Mouse (Mus musculus) MEL (cell line): ENCODE results near the gene Olfml3.

ENCODE experiments used
- CTCF ChIP-seq, 3 experiments: IDR thresholded peaks in 2 of 3; conservative IDR thresholded peaks in 1 of 3; 2 replicates each; pipeline ENCODE4 v1.5.1; 2011 to 2012; ENCODE audit warnings: low read length in 3 of 3, low read depth in 2 of 3, mild to moderate bottlenecking in 2 of 3, improper control_type of control experiment in 1 of 3, inconsistent platforms in 1 of 3, mixed read lengths in 1 of 3, moderate library complexity in 1 of 3; ENCODE audit not compliant: control insufficient read depth in 1 of 3, insufficient read depth in 1 of 3, poor library complexity in 1 of 3, severe bottlenecking in 1 of 3
- EP300 ChIP-seq, 2 experiments: IDR thresholded peaks; 2 replicates each; pipeline ENCODE4 v1.6.1; 2011; ENCODE audit warnings: improper control_type of control experiment in 2 of 2, low read length in 2 of 2, low read depth in 1 of 2, mild to moderate bottlenecking in 1 of 2
- JUND ChIP-seq: IDR thresholded peaks from 2 replicates; pipeline ENCODE4 v1.6.1; 2011; ENCODE audit warnings: low read depth, mild to moderate bottlenecking, improper control_type of control experiment, low read length
- MYB ChIP-seq: IDR thresholded peaks from 2 replicates; pipeline ENCODE4 v1.6.1; 2011; ENCODE audit warnings: mild to moderate bottlenecking, low read depth, low read length, improper control_type of control experiment
- NELFE ChIP-seq: IDR thresholded peaks from 2 replicates; pipeline ENCODE4 v1.6.1; 2011; ENCODE audit warnings: low read depth, low read length, improper control_type of control experiment
- POLR2A ChIP-seq, 2 experiments: IDR thresholded peaks; 2 replicates each; pipeline ENCODE4 v1.6.1; 2011 to 2012; ENCODE audit warnings: low read length in 2 of 2, mild to moderate bottlenecking in 2 of 2, control low read depth in 1 of 2, improper control_type of control experiment in 1 of 2, low read depth in 1 of 2, moderate library complexity in 1 of 2; ENCODE audit not compliant: control insufficient read depth in 1 of 2, insufficient read depth in 1 of 2, poor library complexity in 1 of 2
- ZC3H11A ChIP-seq: IDR thresholded peaks from 2 replicates; pipeline ENCODE4 v1.6.1; 2012; ENCODE audit warnings: low read depth, mild to moderate bottlenecking, inconsistent platforms, low read length, improper control_type of control experiment

DNA sequence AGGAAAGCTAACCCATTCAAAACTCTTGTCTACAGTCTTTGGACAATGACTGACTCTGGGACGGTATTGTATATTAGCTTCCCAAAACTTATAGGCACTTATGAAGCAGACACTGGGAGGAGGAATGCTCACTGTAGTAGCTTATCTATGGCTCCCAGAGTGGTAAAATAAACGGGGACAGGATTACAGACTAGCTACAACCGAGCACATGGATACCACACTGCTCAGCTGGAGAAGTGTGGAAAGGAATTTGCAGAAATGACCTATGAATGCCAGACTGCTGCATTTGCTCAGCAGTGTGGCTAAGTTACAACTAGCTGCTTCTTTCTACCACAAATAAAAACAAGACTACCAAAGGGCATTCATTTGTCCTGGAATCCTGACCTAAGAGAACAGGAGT is 17.6 kb upstream of the Olfml3 start:
- TF ChIP-seq CTCF (IDR thresholded peaks at IDR 0.05 in 2 of 3, conservative IDR thresholded peaks at IDR 0.05 in 1 of 3; ENCODE audit: control insufficient read depth in 1 of 3, insufficient read depth in 1 of 3, low read depth in 2 of 3, low read length in 3 of 3, poor library complexity in 1 of 3, severe bottlenecking in 1 of 3) = no peak
- no peak for TF ChIP-seq NELFE
- TF ChIP-seq POLR2A (IDR thresholded peaks at IDR 0.05; ENCODE audit: control insufficient read depth in 1 of 2, insufficient read depth in 1 of 2, low read depth in 1 of 2, low read length in 2 of 2, poor library complexity in 1 of 2) = no peak
- no peak for TF ChIP-seq JUND
- no peak for TF ChIP-seq MYB
- TF ChIP-seq ZC3H11A = no peak
- no peak for TF ChIP-seq EP300 (IDR thresholded peaks at IDR 0.05; ENCODE audit: low read depth in 1 of 2, low read length in 2 of 2)
